9 mouse cellular contexts compared by ENCODE assay signal in the genomic region with DNA sequence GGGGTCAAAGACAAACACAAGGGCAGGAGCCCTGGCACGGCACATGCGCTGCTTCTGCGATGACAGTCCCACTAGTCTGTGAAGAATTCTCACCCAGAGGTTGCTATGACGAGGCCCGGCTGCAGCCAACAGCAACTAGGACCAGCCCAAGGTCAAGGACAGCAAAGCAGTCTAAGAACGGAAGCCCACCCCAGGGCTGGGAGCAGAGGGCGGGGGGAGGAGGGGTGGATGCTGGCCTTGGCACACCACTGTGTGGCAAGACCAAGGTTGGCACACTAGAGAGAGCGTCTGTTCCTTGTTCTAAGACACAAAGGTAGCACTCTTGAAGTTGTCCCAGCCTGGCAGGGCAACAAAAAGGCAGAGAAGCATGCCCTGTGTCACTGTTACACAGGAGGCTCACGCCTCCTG. TPM values are rescaled to one million over a fixed set of nuclear protein-coding genes. Genes with fewer than 3 reads are reported as not detected.
DNase-seq lines count a peak whose midpoint lies in the region; ATAC-seq and TF ChIP-seq lines count a peak whose summit lies in the region.
"Had no signal": no experiment of that assay in that cellular context is flagged by ENCODE, and none has a peak within 500 bp of the region (broad histone marks: within the 10 kb centered on the region; RNA-seq: fewer than 3 reads in every experiment).

No protein-coding gene starts in this region.

- no peak overlapping the region for H3K4me3 ChIP-seq in embryonic facial prominence, embryonic 12.5 days
- H3K4me3 ChIP-seq in hindbrain, embryonic 12.5 days: no peak overlapping the region
- no peak overlapping the region for H3K4me3 ChIP-seq in liver, postnatal 0 days (ENCODE audit: low read depth, low read length)

- H3K9ac ChIP-seq in embryonic facial prominence, embryonic 12.5 days: no peak overlapping the region; the same call in 1 of the 2 replicates
- H3K9ac ChIP-seq in hindbrain, embryonic 12.5 days: no peak overlapping the region
- no peak overlapping the region for H3K9ac ChIP-seq in liver, postnatal 0 days (replicated peaks)

- H3K36me3 ChIP-seq in embryonic facial prominence, embryonic 12.5 days: peaks cover 17% of the 10 kb centered on the region; the same call in 1 of the 2 replicates
- H3K36me3 ChIP-seq in hindbrain, embryonic 12.5 days: peaks cover 23% of the 10 kb centered on the region
- peaks cover 12% of the 10 kb centered on the region; the same call in 1 of the 2 replicates for H3K36me3 ChIP-seq in liver, postnatal 0 days (replicated peaks; ENCODE audit: insufficient read depth, low read length)

- H3K4me2 ChIP-seq in embryonic facial prominence, embryonic 12.5 days (replicated peaks): no peak overlapping the region
- no peak overlapping the region for H3K4me2 ChIP-seq in hindbrain, embryonic 12.5 days (replicated peaks)
- no peak overlapping the region for H3K4me2 ChIP-seq in liver, postnatal 0 days (ENCODE audit: low read depth, low read length)

- peaks cover 34% of the 10 kb centered on the region for H3K4me1 ChIP-seq in embryonic facial prominence, embryonic 12.5 days
- H3K4me1 ChIP-seq in hindbrain, embryonic 12.5 days: peaks cover 61% of the 10 kb centered on the region
- peaks cover 8% of the 10 kb centered on the region for H3K4me1 ChIP-seq in liver, postnatal 0 days (ENCODE audit: insufficient read depth)

- peak; percentile 5 to 9 for DNase-seq in frontal cortex, postnatal 10 days (ENCODE audit: low spot score in 2 of 2)
- peak; percentile 73 for DNase-seq in ovary, postnatal 36 days (ENCODE audit: low spot score)
- no peak for DNase-seq in ovary, postnatal 10 days (ENCODE audit: low spot score)
- peak; percentile 17 for DNase-seq in liver, postnatal 0 days
- DNase-seq in T-cell, adult 2 months (ENCODE audit: low spot score): no peak

- no peak for TF ChIP-seq CTCF in liver, postnatal 0 days (IDR thresholded peaks at IDR 0.05; ENCODE audit: low read depth)

- 49% methylated on average over 9 of the region's 9 CpGs for WGBS in embryonic facial prominence, embryonic 12.5 days
- WGBS in hindbrain, embryonic 12.5 days: 46% methylated on average over 9 of the region's 9 CpGs
- WGBS in liver, postnatal 0 days (ENCODE audit: insufficient replicate concordance): 68% methylated on average over 9 of the region's 9 CpGs

- H3K9me3 ChIP-seq in embryonic facial prominence, embryonic 12.5 days: no peaks in the 10 kb centered on the region
- no peaks in the 10 kb centered on the region for H3K9me3 ChIP-seq in hindbrain, embryonic 12.5 days (replicated peaks)
- H3K9me3 ChIP-seq in liver, postnatal 0 days (ENCODE audit: low read length): no peaks in the 10 kb centered on the region

- H3K27ac ChIP-seq in embryonic facial prominence, embryonic 12.5 days: 0 out of 2 replicates have a peak overlapping the region, but pooled peaks have one; percentile 50
- 0 out of 2 replicates have a peak overlapping the region, but pooled peaks have one; percentile 30 for H3K27ac ChIP-seq in hindbrain, embryonic 12.5 days
- H3K27ac ChIP-seq in liver, postnatal 0 days (ENCODE audit: low read depth): peak overlapping the region; percentile 30; the same call in 1 of the 2 replicates

- ATAC-seq in frontal cortex, adult (ENCODE audit: low TSS enrichment): no peak
- ATAC-seq in embryonic facial prominence, embryonic 12.5 days (ENCODE audit: insufficient number of reproducible peaks, insufficient read depth, low FRiP score, low TSS enrichment): no peak
- no peak for ATAC-seq in hindbrain, embryonic 12.5 days (ENCODE audit: low FRiP score)
- ATAC-seq in liver, postnatal 0 days: no peak

- no peaks in the 10 kb centered on the region for H3K27me3 ChIP-seq in embryonic facial prominence, embryonic 12.5 days
- no peaks in the 10 kb centered on the region for H3K27me3 ChIP-seq in hindbrain, embryonic 12.5 days
- no peaks in the 10 kb centered on the region for H3K27me3 ChIP-seq in liver, postnatal 0 days (ENCODE audit: insufficient read depth, low read length)

- TF ChIP-seq EP300 in liver, postnatal 0 days (IDR thresholded peaks at IDR 0.05; ENCODE audit: low read depth): no peak

RNA-seq across cellular contexts. Expression of a gene that starts 10.9 kb away (rescaled TPM):
- 312 and 333 TPM in 2 replicates for polyA plus RNA-seq in embryonic facial prominence, embryonic 12.5 days (2016; fragmentation: Nextera tagmentation; extraction: Ambion mirVana)
- polyA plus RNA-seq in hindbrain, embryonic 12.5 days (2016; fragmentation: Nextera tagmentation; extraction: Ambion mirVana): 307 and 342 TPM in 2 replicates
- polyA plus RNA-seq in liver, postnatal 0 days (2015; fragmentation: Nextera tagmentation; extraction: Ambion mirVana): 298 and 304 TPM in 2 replicates

RNA-seq across cellular contexts. Expression of a gene that starts 30.4 kb away (rescaled TPM):
- 588 TPM in 2 replicates for polyA plus RNA-seq in embryonic facial prominence, embryonic 12.5 days (2016; fragmentation: Nextera tagmentation; extraction: Ambion mirVana)
- 646 and 653 TPM in 2 replicates for polyA plus RNA-seq in hindbrain, embryonic 12.5 days (2016; fragmentation: Nextera tagmentation; extraction: Ambion mirVana)
- polyA plus RNA-seq in liver, postnatal 0 days (2015; fragmentation: Nextera tagmentation; extraction: Ambion mirVana): 252 and 258 TPM in 2 replicates

RNA-seq across cellular contexts. Expression of a gene that starts 30.6 kb away (rescaled TPM):
- polyA plus RNA-seq in embryonic facial prominence, embryonic 12.5 days (2016; fragmentation: Nextera tagmentation; extraction: Ambion mirVana): 69.0 and 75.4 TPM in 2 replicates
- polyA plus RNA-seq in hindbrain, embryonic 12.5 days (2016; fragmentation: Nextera tagmentation; extraction: Ambion mirVana): 57.1 and 62.8 TPM in 2 replicates
- polyA plus RNA-seq in liver, postnatal 0 days (2015; fragmentation: Nextera tagmentation; extraction: Ambion mirVana): 29.4 and 31.6 TPM in 2 replicates

RNA-seq across cellular contexts. Expression of a gene that starts 41.8 kb away (rescaled TPM):
- not detected in 2 replicates for polyA plus RNA-seq in embryonic facial prominence, embryonic 12.5 days (2016; fragmentation: Nextera tagmentation; extraction: Ambion mirVana)
- 0.09 and 0.10 TPM in 2 replicates for polyA plus RNA-seq in hindbrain, embryonic 12.5 days (2016; fragmentation: Nextera tagmentation; extraction: Ambion mirVana)
- polyA plus RNA-seq in liver, postnatal 0 days (2015; fragmentation: Nextera tagmentation; extraction: Ambion mirVana): not detected in 2 replicates
- polyA plus RNA-seq: C2C12 had no signal

Comparison
In these comparisons a context has a peak if more than half of its experiments do, and no peak if none do; other contexts are left out.
1. DNase-seq: peak in frontal cortex, postnatal 10 days (2 of 2), ovary, postnatal 36 days (single experiment) and liver, postnatal 0 days (single experiment); none in ovary, postnatal 10 days (single experiment) and T-cell, adult 2 months (single experiment).
2. Peak in every context shown above with its lines, with median percentiles within 50 percentile points of each other: H3K27ac ChIP-seq.